Mouse (Mus musculus) lung, adult 2 months (tissue): ENCODE measurements around the gene Klhl36. TPM values are rescaled to one million over a fixed set of nuclear protein-coding genes. Genes with fewer than 3 reads are reported as not detected.

Source experiments
- DNase-seq: peaks from one replicate; pipeline ENCODE4 v3.0.0; 2022
- H3K4me1 ChIP-seq: fragments of 200-500 bp; 2 replicates; pipeline ENCODE4 v1.6.1; 2011; ENCODE audit warnings: low read length; ENCODE audit not compliant: control insufficient read depth, insufficient read depth
- H3K4me3 ChIP-seq: fragments of 200-500 bp; replicated peaks from 2 replicates; pipeline ENCODE3; 2011; ENCODE audit warnings: low read depth, mild to moderate bottlenecking, control low read depth, low read length; ENCODE audit errors: extremely low read depth
- CTCF ChIP-seq: fragments of 200-500 bp; IDR thresholded peaks from 2 replicates; pipeline ENCODE4 v1.5.1; 2011; ENCODE audit warnings: mild to moderate bottlenecking, low read length, control low read depth; ENCODE audit not compliant: insufficient read depth
- POLR2A ChIP-seq: fragments of 200-500 bp; IDR thresholded peaks from 2 replicates; pipeline ENCODE4 v1.6.1; 2011; ENCODE audit warnings: low read depth, mild to moderate bottlenecking, control low read depth, low read length, borderline replicate concordance; ENCODE audit errors: extremely low read depth
- WGBS: fragments of 180-500 bp; shearing (Covaris S2); methylation state at CpG from one replicate; pipeline ENCODE4 v1.1.7; 2018; 5-methylcytosine and 5-hydroxymethylcytosine counted together
- polyA plus RNA-seq: library from polyadenylated mRNA; depleted of rRNA; stranded (reverse); fragments of >200 nt; gene quantifications from 2 replicates; pipeline ENCODE4 v1.2.3, GENCODE M21; 2012; rRNA removed

Gene Klhl36
- polyA plus RNA-seq, 1 experiment: 28.9 TPM

DNA sequence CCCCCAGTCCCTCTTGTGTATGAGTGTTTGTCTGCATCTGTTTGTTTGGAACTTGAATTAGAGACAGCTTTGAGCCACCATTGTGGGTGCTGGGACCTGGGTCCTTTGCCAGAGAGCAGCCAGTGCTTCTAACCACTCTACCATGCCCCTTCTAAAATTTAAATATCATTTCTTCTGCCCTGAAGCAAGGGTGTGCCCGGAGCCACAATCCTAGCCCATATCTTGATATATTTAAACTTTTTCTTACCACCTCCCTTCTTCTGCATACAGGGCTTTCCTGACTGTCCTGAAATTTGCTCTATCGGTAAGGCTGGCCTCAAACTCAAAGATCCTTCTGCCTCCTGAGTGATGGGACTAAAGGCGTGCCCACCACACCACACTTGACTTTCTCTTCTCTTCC is 55.3 kb downstream of the Klhl36 start:
- WGBS: 81% methylated on average over 3 of the region's 3 CpGs
- no peak overlapping the region for H3K4me3 ChIP-seq
- TF ChIP-seq POLR2A (no peak), CTCF (no peak)
- peaks cover 14% of the 10 kb centered on the region for H3K4me1 ChIP-seq
- DNase-seq: no peak

DNA sequence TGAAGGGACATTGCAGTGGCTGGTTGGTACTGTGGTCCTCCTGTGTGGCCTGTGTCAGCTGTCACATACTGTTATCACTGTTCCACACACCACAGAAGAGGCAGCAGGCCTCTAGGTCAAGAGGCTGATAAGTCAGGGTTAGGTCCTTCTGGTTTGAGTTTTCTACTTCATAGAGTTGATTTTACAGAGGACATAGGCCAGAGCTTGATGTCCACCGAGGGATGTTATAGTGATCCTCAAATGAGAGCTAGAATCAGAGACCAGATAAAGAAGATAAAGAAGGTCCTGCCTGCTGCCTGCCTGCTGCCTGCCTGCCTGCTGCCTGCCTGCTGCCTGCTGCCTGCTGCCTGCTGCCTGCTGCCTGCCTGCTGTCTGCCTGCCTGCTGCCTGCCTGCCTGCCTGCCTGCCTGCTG is 56.1 kb downstream of the Klhl36 start:
- no peak for DNase-seq
- Histone ChIP-seq H3K4me1 (peaks cover 14% of the 10 kb centered on the region), H3K4me3 (no peak overlapping the region)
- WGBS: 48% methylated on average over 1 of the region's 1 CpGs
- no peak for TF ChIP-seq POLR2A
- no peak for TF ChIP-seq CTCF

DNA sequence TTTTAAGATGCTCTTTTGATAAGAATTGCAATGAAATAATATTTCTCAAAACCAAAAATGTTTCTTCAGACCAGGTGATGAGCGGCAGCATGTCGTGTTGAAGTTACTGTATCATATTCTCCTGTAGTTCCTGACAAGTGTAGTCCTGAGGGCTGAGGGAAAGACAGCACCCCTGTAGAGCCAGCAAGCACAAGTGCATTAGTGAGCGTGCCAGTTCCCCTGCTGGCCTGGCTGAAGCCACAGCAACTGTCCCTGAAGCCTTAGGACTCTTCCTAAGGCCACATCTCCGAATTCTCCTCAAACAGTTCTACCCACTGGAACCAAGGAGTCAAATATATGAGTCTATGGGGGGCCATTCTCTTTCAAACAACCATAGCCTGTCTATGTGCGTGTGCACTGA is 61.2 kb downstream of the Klhl36 start:
- no peak for TF ChIP-seq POLR2A
- TF ChIP-seq CTCF: no peak
- Histone ChIP-seq H3K4me1 (no peaks in the 10 kb centered on the region; the same call in 1 of the 2 replicates), H3K4me3 (no peak overlapping the region)
- WGBS: 87% methylated on average over 5 of the region's 5 CpGs
- DNase-seq: no peak

GRCm38 (mm10) chr8:119925428-119925827 is 63.4 kb downstream of the Klhl36 start:
- no peak for DNase-seq
- TF ChIP-seq CTCF: no peak
- no peak for TF ChIP-seq POLR2A
- Histone ChIP-seq H3K4me1 (no peaks in the 10 kb centered on the region; the same call in 1 of the 2 replicates), H3K4me3 (no peak overlapping the region)
- 92% methylated on average over 4 of the region's 4 CpGs for WGBS

DNA sequence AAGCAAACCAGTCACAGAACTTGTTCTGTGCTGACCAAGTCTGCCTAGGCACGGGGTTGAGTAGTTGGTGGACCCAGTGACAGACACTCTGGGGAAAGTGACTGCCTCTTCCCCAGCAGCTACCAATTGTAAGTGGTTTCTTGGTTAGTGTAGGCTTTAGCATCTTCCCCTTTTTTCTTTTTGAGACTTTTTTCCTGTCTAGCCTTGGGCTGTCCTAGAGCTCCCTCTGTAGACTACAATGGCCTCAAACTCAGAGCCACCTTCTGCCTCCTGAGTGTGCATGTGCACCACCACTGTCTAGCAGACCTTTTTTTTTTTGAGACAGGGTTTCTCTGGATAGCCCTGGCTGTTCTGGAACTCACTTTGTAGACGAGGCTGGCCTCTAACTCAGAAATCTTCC is 64.4 kb downstream of the Klhl36 start:
- peak; percentile 39; the same call in 1 of the 2 replicates for TF ChIP-seq CTCF
- no peak for TF ChIP-seq POLR2A
- 78% methylated on average over 2 of the region's 2 CpGs for WGBS
- H3K4me1 ChIP-seq: no peaks in the 10 kb centered on the region; the same call in 1 of the 2 replicates
- DNase-seq: no peak
- no peak overlapping the region for H3K4me3 ChIP-seq

Other genes with a start within 250 kb of the Klhl36 start
- gene Adad2, start 249.5 kb upstream of the Klhl36 start, polyA plus RNA-seq: not detected in 2 replicates
- 0.17 and 0.51 TPM in 2 replicates for gene Kcng4, start 226.6 kb upstream of the Klhl36 start, polyA plus RNA-seq
- gene Wfdc1, start 195.9 kb upstream of the Klhl36 start, polyA plus RNA-seq: 122 and 130 TPM in 2 replicates
- gene Atp2c2, start 162.3 kb upstream of the Klhl36 start, polyA plus RNA-seq: 5.4 and 7.2 TPM in 2 replicates
- 10.2 and 10.8 TPM in 2 replicates for gene Tldc1, start 83.8 kb upstream of the Klhl36 start, polyA plus RNA-seq
- gene Cotl1, start 21.7 kb upstream of the Klhl36 start, polyA plus RNA-seq: 155 and 180 TPM in 2 replicates
- gene Usp10, start 48.1 kb downstream of the Klhl36 start, polyA plus RNA-seq: 70.9 and 78.1 TPM in 2 replicates
- gene Gm20388, start 48.6 kb downstream of the Klhl36 start, polyA plus RNA-seq: 58.5 and 67.8 TPM in 2 replicates
- 66.9 and 71.0 TPM in 2 replicates for gene Crispld2, start 130.2 kb downstream of the Klhl36 start, polyA plus RNA-seq
- 64.9 and 78.0 TPM in 2 replicates for gene Zdhhc7, start 239.2 kb downstream of the Klhl36 start, polyA plus RNA-seq